Mouse (Mus musculus) urinary bladder, adult 18-20 months (tissue): ENCODE measurements around the gene Mvb12b.
"Not testable (repeated sequence)": the region's sequence is repeated elsewhere in the genome, so short reads cannot be mapped to it uniquely, and the experiment has no call there.

ENCODE experiments used
- DNase-seq, 2 experiments: peaks; one replicate each; pipeline ENCODE4 v3.0.0; 2022; ENCODE audit warnings: low spot score in 2 of 2, mixed read lengths in 2 of 2

The Mvb12b gene

DNA sequence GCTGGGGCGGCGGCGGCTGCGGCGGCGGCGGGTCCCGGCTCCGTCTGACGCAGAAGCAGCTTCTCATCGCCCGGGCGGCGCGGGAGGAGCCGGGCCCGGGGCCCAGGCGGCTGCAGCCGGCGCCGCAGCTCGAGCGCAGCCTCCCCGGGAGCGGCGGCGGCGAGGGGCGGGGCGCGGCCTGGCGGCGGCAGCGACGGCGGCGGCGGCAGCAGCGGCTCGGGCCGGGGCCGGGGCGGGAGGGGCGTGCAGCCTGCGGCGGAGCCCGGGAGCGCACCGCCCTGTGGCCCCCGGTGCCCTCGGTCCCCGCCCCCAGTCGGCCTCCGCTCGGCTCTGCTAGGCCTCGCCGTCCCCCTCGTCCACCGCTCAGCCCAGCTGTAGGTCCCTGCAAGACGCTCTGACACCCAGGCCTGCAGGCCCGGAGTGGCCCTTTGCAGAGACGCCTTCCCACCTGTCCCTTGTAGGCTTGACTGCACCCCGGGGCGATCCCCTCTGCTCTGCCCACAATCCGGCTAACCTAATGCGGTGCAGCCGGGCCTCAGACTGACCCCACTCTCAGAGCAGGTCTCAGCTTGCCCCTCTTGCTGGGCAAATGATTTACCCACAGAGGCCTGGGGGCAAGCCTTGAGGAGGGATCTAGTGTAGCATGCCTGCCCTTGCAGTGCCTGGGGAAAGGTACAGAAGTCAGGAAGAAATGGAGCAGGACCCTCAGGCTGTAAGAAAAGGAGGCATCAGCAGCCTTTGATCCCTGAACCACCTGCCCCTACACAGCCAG, at the start of gene Mvb12b:
Gene Mvb12b, minus strand, starts transcription at position 619 of the 772 bp plus-strand sequence.
- peak; percentile 24 to 71 for DNase-seq

- DNase-seq: no peak
These were observed 48.0 kb upstream of the Mvb12b start for GRCm38 (mm10) chr2:33935756-33936155.

GRCm38 (mm10) chr2:33933606-33934510, 46.1 kb upstream of the Mvb12b start:
- DNase-seq: no peak

DNA sequence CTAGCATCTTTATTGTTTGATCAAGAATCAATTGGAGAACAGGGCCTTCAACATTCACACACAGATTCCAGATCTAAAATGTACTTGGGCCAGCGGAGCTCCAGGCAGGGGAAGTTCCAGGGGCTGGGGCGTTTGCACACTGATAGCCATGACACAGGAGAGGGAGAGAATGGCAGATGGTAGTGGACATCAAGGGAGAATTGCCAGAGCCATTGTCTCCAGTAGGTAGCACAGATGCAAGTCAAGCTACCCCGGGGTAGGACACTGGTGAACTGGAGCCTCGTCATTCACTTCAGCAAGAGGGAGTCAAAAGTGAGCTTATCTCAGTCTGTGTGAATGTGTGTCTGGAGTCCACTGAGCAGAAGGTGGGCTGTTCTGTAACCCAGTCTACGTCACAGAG, 43.4 kb upstream of the Mvb12b start:
- no peak for DNase-seq

DNA sequence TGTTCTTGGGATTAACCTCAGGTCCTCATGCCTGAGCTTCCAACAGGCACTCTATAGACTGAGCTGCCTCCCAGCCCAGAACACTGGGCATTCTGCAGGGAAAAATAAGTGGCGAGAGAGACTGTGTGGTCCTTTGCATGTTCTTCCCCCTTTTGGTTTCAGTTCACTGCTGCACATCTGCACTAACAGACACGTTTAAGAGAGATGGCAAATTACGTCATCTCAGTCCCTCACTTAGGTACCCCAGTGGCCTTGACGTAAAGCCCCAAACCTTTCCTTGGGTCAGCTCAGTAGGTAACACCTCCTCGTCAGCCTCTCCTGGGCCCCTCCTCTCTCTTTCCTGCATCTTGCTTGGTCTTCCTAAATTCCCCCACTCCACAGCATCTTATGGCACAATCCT, 37.5 kb upstream of the Mvb12b start:
- DNase-seq: no peak

DNA sequence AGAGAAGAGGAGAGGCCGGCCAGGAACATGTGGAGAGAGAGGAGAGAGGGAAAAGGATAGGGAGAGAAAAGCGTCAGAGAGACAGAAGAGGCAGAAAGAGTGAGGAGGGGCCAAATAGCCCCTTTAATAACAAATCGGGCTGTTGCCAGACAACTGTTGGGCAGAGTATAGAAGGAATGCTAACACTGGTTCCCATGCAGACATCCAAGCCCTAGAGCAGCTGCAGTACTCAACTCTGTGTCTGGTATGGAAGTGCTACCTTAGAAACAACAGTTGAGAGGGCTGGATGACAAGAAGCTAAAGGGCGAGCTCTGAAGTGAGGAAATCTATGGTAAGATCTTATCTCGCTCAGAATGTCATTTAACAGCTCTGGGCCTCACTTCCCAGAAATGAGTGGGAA, 35.7 kb upstream of the Mvb12b start:
- no peak for DNase-seq

- no peak for DNase-seq
These were observed 34.7 kb upstream of the Mvb12b start for GRCm38 (mm10) chr2:33922466-33922865.

DNA sequence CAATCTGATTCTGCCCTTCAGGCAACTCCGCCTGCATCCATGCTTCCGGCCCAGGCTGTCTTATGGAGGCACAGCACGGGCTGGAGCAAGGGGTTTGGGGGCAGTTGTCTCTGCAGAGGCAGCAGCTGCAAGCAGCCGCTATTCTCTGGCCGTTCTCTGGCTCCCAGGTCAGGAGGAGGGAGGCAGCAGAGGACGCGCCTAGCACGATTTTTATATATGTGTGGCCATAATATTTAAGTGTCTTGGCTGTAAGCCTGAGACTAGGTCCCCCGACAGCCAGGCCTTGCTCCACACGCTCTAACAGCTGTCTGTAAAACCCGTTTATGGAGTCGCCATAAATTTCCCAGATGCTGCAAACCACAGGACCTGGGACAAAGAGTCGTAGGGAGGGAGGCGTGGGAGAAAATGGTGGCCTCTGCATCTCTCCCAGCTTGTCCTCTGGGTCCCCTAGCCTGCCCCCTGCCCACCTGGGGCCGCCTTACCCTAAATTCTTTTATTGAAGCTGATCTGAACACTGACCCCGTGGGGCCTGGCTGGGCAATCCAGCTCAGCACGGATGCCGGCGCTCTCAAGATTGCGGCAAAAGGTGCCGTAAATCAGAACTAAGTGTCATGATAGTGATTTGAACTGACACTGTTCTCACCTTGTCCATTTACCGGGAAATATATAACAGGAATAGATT, 32.3 kb upstream of the Mvb12b start:
- DNase-seq: no peak

GRCm38 (mm10) chr2:33918824-33919223, 31.1 kb upstream of the Mvb12b start:
- DNase-seq: no peak

DNA sequence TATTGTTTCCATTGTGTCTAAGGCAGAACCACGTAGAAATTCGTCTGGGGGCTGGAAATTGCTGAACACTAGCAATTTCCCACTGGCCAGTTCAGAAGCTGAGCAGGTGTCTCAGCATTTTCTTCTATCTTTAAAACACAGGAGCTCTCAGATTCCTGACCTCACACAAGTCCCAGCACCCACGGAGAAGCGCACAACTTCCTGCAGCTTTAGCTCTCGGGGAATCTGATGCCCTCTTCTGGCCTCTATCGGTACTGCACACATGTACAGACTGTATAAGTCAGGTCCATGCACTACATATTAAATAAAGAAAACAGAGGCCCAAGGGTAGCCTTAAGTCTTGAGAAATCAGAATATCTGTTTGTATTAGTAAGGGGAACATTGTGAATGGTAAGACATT, 30.6 kb upstream of the Mvb12b start:
- peak in 1 of 2 experiments; percentile 26 for DNase-seq

- no peak for DNase-seq
These were observed 28.9 kb upstream of the Mvb12b start for GRCm38 (mm10) chr2:33916603-33917002.

DNA sequence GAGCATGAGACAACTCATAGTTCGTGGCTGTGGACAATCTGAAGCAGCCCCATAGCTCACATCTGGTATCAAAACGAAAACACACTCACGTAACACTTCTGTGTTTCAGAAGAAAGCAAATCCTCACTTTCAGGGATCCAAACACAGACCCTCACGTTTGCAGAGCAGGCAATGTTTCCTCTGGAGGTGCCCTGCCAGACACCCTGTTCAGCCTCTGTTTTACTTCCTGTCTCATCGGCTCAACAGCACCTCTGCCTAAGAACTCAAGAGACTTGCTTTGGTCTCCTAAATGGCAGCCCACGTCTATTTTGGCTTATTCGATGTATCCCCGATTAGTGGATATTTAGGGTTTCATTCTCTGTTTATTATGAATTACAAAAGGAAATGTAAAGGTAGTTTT, 27.3 kb upstream of the Mvb12b start:
- DNase-seq: no peak

DNA sequence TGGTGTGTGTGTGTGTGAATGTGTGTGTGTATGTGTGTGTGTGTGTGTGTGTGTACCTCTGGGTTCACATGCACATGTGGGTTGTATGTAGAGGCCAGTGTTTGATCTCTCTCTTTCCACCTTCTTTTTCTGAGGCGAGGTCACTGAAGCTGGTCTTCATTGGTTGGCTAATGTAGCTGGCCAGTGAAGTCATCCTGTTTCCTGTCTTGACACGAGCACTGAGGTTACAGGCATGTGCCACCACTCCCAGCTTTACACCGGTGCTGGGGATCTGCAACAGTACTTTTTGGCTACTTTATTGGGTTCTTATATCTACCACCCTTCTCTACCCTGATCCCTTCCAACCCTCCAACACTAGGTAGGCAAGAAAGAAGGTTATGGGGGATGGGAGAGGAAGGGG, 26.6 kb upstream of the Mvb12b start:
- DNase-seq: no peak

GRCm38 (mm10) chr2:33913598-33913997, 25.9 kb upstream of the Mvb12b start:
- not testable (repeated sequence) for DNase-seq

DNA sequence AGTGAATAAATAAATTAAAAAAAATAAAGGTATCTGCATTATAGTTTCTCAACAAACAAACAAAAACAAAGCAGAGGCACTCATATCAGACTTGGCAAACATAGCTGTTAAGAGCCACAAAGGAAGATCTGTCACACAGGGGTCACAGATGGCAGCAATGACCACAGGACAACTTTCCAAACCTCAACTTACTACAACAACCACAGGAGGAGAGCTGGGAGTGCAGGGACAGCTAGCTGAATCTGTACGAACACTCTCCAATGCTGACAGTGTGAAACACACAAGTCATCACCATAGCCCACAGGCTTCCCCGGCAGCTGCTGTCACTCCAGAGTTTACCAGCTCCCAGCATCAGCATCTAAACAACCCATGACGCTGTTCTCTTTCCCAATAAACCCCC, 25.0 kb upstream of the Mvb12b start:
- DNase-seq: no peak

- no peak for DNase-seq
These were observed 20.6 kb upstream of the Mvb12b start for GRCm38 (mm10) chr2:33908374-33908773.

DNA sequence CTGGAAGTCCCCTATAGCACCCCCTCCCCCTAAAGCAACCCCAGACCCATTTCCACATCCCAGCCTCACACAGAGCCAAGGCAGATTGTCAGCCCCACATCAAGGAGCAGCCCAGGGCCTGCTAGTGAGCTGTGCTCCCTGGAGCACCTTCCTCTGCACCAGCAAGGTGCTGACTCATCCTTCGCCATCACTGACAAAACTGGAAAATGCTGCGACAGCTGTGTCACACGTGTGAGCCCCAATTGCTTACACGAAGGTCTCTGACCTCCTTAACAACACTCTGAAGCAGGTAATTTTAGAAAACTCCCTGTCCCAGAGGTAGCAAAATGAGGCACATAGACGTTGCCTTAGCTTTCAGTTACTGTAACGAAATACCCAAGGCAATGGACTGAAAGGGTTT, 19.4 kb upstream of the Mvb12b start:
- no peak for DNase-seq

DNA sequence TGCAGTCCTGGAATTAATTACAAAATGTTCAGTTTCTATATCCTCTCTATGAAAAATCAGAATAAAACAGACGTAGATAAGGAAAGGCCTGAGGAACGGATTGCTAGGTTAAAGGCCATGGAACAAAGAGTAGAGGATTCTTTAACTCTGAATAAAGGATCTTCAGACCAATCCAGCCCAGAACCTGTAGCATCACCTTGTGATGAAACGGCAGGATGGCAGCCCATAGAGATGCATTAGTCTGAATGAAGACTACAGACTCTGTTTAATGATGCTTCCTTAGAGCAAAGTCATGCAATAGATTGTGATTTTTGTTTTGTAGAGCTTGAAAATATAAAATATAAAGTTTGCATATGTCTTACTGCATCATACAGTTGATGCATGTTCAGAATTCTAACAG, 8.1 kb upstream of the Mvb12b start:
- DNase-seq: no peak

DNA sequence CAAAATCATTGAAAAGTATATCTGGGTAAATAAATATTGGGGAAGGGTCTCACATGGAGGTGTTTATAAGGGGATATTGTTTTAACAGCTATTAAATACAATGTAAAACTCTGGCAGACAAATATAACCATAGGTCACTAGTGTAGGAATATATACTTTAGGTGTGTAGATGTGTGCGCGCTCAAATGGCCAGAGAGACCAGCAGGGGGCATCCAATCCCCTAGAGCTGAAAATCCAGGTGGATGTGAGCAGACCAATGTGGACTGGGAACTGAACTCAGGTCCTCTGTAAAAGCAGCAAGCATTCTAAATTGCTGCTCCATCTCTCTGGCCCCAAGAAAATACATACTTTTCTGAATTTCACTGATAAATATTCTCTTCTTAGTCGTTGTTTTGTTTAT, 5.4 kb upstream of the Mvb12b start:
- no peak for DNase-seq

GRCm38 (mm10) chr2:33892354-33892753, 4.6 kb upstream of the Mvb12b start:
- DNase-seq: no peak

- DNase-seq: no peak
These were observed 297 bp upstream of the Mvb12b start for GRCm38 (mm10) chr2:33888100-33888385.
